Mouse (Mus musculus) MEL (cell line): ENCODE data around the gene Olfr985.

Experiments
- CHD2 ChIP-seq: IDR thresholded peaks from 2 replicates; pipeline ENCODE4 v1.6.1; 2011; ENCODE audit warnings: low read length, improper control_type of control experiment
- CTCF ChIP-seq, 3 experiments: IDR thresholded peaks in 2 of 3; conservative IDR thresholded peaks in 1 of 3; 2 replicates each; pipeline ENCODE4 v1.5.1; 2011 to 2012; ENCODE audit warnings: low read length in 3 of 3, low read depth in 2 of 3, mild to moderate bottlenecking in 2 of 3, improper control_type of control experiment in 1 of 3, inconsistent platforms in 1 of 3, mixed read lengths in 1 of 3, moderate library complexity in 1 of 3; ENCODE audit not compliant: control insufficient read depth in 1 of 3, insufficient read depth in 1 of 3, poor library complexity in 1 of 3, severe bottlenecking in 1 of 3
- ELF1 ChIP-seq: IDR thresholded peaks from 2 replicates; pipeline ENCODE4 v1.6.1; 2014; ENCODE audit warnings: low read depth, mild to moderate bottlenecking, inconsistent platforms, low read length, improper control_type of control experiment, moderate library complexity
- ETS1 ChIP-seq: IDR thresholded peaks from 2 replicates; pipeline ENCODE4 v1.6.1; 2012; ENCODE audit warnings: low read depth, mild to moderate bottlenecking, inconsistent platforms, low read length, improper control_type of control experiment, moderate library complexity
- GATA1 ChIP-seq: IDR thresholded peaks from 2 replicates; pipeline ENCODE4 v1.6.1; 2011; ENCODE audit warnings: low read depth, low read length, improper control_type of control experiment
- MAFK ChIP-seq: IDR thresholded peaks from 2 replicates; pipeline ENCODE4 v1.6.1; 2011; ENCODE audit warnings: low read depth, mild to moderate bottlenecking, low read length, improper control_type of control experiment, borderline replicate concordance
- POLR2A ChIP-seq, 2 experiments: IDR thresholded peaks; 2 replicates each; pipeline ENCODE4 v1.6.1; 2011 to 2012; ENCODE audit warnings: low read length in 2 of 2, mild to moderate bottlenecking in 2 of 2, control low read depth in 1 of 2, improper control_type of control experiment in 1 of 2, low read depth in 1 of 2, moderate library complexity in 1 of 2; ENCODE audit not compliant: control insufficient read depth in 1 of 2, insufficient read depth in 1 of 2, poor library complexity in 1 of 2
- RAD21 ChIP-seq: IDR thresholded peaks from 2 replicates; pipeline ENCODE4 v1.6.1; 2011; ENCODE audit warnings: mild to moderate bottlenecking, low read depth, low read length, improper control_type of control experiment
- TAL1 ChIP-seq: IDR thresholded peaks from 2 replicates; pipeline ENCODE4 v1.6.1; 2012; ENCODE audit warnings: mild to moderate bottlenecking, inconsistent platforms, low read length, moderate library complexity, mixed read lengths
- USF2 ChIP-seq, 2 experiments: IDR thresholded peaks; 2 replicates each; pipeline ENCODE4 v1.6.1; 2011 to 2012; ENCODE audit warnings: improper control_type of control experiment in 2 of 2, low read length in 2 of 2, borderline replicate concordance in 1 of 2, inconsistent platforms in 1 of 2, low read depth in 1 of 2, mild to moderate bottlenecking in 1 of 2; ENCODE audit not compliant: insufficient read depth in 1 of 2
- ZMIZ1 ChIP-seq: IDR thresholded peaks from 2 replicates; pipeline ENCODE4 v1.6.1; 2012; ENCODE audit warnings: low read depth, mild to moderate bottlenecking, inconsistent platforms, low read length, improper control_type of control experiment, moderate library complexity

DNA sequence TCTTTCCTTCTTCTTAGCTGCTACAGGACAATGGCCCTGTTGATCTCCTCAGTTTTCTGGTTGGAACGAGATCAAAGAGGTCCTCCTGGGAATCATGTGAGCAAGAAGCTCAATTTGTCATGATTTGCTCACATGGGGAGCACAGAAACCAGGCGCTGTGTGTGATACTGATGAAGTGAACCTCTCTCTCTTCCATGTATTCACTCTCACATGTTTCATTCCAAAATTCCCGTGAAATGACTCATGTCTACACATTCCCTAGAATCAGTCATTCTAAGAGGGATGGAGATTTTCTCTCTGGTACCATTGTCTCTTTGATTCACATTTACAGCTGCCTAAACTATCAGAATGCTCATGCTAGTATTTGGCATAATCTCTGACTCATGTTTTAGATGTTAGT lies 35.2 kb downstream of the Olfr985 start:
- TF ChIP-seq ELF1, result no peak
- no peak for TF ChIP-seq CTCF (IDR thresholded peaks at IDR 0.05 in 2 of 3, conservative IDR thresholded peaks at IDR 0.05 in 1 of 3; ENCODE audit: control insufficient read depth in 1 of 3, insufficient read depth in 1 of 3, low read depth in 2 of 3, low read length in 3 of 3, poor library complexity in 1 of 3, severe bottlenecking in 1 of 3)
- no peak for TF ChIP-seq RAD21
- no peak for TF ChIP-seq GATA1
- TF ChIP-seq ZMIZ1, result no peak
- no peak for TF ChIP-seq CHD2
- TF ChIP-seq POLR2A (IDR thresholded peaks at IDR 0.05; ENCODE audit: control insufficient read depth in 1 of 2, insufficient read depth in 1 of 2, low read depth in 1 of 2, low read length in 2 of 2, poor library complexity in 1 of 2), result no peak
- no peak for TF ChIP-seq ETS1
- no peak for TF ChIP-seq MAFK
- TF ChIP-seq TAL1, result no peak
- TF ChIP-seq USF2 (IDR thresholded peaks at IDR 0.05; ENCODE audit: borderline replicate concordance in 1 of 2, insufficient read depth in 1 of 2, low read depth in 1 of 2, low read length in 2 of 2), result no peak
